Mouse (Mus musculus): ENCODE data around the gene Mctp1. TPM values are rescaled to one million over a fixed set of nuclear protein-coding genes. Genes with fewer than 3 reads are reported as not detected.
"Not testable (repeated sequence)": the region's sequence is repeated elsewhere in the genome, so short reads cannot be mapped to it uniquely, and the experiment has no call there.

Mctp1 gene
- polyA plus RNA-seq, 1 experiment from 2014 or later, result 3.9 TPM

- no peaks in the 10 kb centered on the region for H3K9me3 ChIP-seq (ENCODE audit: low read length)
- no peak overlapping the region for H3K9ac ChIP-seq (replicated peaks; ENCODE audit: low read depth)
- H3K27me3 ChIP-seq (replicated peaks; ENCODE audit: insufficient read depth, low read length), result no peaks in the 10 kb centered on the region
- TF ChIP-seq EP300 (IDR thresholded peaks at IDR 0.05), result no peak
- TF ChIP-seq CTCF (IDR thresholded peaks at IDR 0.05), result no peak
- H3K4me2 ChIP-seq (replicated peaks; ENCODE audit: low read depth, low read length), result no peak overlapping the region
- H3K27ac ChIP-seq (ENCODE audit: low read length), result no peak overlapping the region
- ATAC-seq, result no peak
- no peak for DNase-seq (ENCODE audit: low spot score)
- no peaks in the 10 kb centered on the region for H3K36me3 ChIP-seq (ENCODE audit: insufficient read depth, low read length)
- H3K4me3 ChIP-seq (ENCODE audit: low read depth, low read length), result no peak overlapping the region
- H3K4me1 ChIP-seq (ENCODE audit: insufficient read depth, low read depth, low read length), result no peaks in the 10 kb centered on the region
- 73% methylated on average over 1 of the region's 1 CpGs for WGBS
Observed at GRCm38 (mm10) chr13:76446059-76446458, 61.7 kb downstream of the Mctp1 start.

GRCm38 (mm10) chr13:76447528-76447927, 63.2 kb downstream of the Mctp1 start:
- whole genome bisulfite sequencing, result 76% methylated on average over 1 of the region's 1 CpGs
- Histone ChIP-seq H3K27me3 (replicated peaks; ENCODE audit: insufficient read depth, low read length) (no peaks in the 10 kb centered on the region), H3K36me3 (ENCODE audit: insufficient read depth, low read length) (no peaks in the 10 kb centered on the region), H3K4me3 (ENCODE audit: low read depth, low read length) (no peak overlapping the region), H3K27ac (ENCODE audit: low read length) (no peak overlapping the region), H3K9ac (replicated peaks; ENCODE audit: low read depth) (no peak overlapping the region), H3K9me3 (ENCODE audit: low read length) (no peaks in the 10 kb centered on the region), H3K4me2 (replicated peaks; ENCODE audit: low read depth, low read length) (no peak overlapping the region), H3K4me1 (ENCODE audit: insufficient read depth, low read depth, low read length) (no peaks in the 10 kb centered on the region)
- ATAC-seq (no peak), DNase-seq (ENCODE audit: low spot score) (no peak)
- TF ChIP-seq EP300 (IDR thresholded peaks at IDR 0.05), result no peak
- no peak for TF ChIP-seq CTCF (IDR thresholded peaks at IDR 0.05)

- WGBS, result 65% methylated on average over 3 of the region's 3 CpGs
- not testable (repeated sequence) for H3K4me3 ChIP-seq (ENCODE audit: low read depth, low read length); DNase-seq (ENCODE audit: low spot score); ATAC-seq; H3K9me3 ChIP-seq (ENCODE audit: low read length); H3K36me3 ChIP-seq (ENCODE audit: insufficient read depth, low read length); H3K27ac ChIP-seq (ENCODE audit: low read length); H3K27me3 ChIP-seq (replicated peaks; ENCODE audit: insufficient read depth, low read length); H3K4me1 ChIP-seq (ENCODE audit: insufficient read depth, low read depth, low read length); H3K9ac ChIP-seq (replicated peaks; ENCODE audit: low read depth); H3K4me2 ChIP-seq (replicated peaks; ENCODE audit: low read depth, low read length)
Observed at GRCm38 (mm10) chr13:76451526-76451925, 67.2 kb downstream of the Mctp1 start.

GRCm38 (mm10) chr13:76481601-76482000, 97.3 kb downstream of the Mctp1 start:
- no peak for ATAC-seq
- DNase-seq (ENCODE audit: low spot score), result no peak
- no peak for TF ChIP-seq EP300 (IDR thresholded peaks at IDR 0.05)
- no peak for TF ChIP-seq CTCF (IDR thresholded peaks at IDR 0.05)
- H3K4me3 ChIP-seq (ENCODE audit: low read depth, low read length), result no peak overlapping the region
- H3K4me2 ChIP-seq (replicated peaks; ENCODE audit: low read depth, low read length), result no peak overlapping the region
- no peaks in the 10 kb centered on the region for H3K4me1 ChIP-seq (ENCODE audit: insufficient read depth, low read depth, low read length)
- no peaks in the 10 kb centered on the region for H3K27me3 ChIP-seq (replicated peaks; ENCODE audit: insufficient read depth, low read length)
- H3K36me3 ChIP-seq (ENCODE audit: insufficient read depth, low read length), result no peaks in the 10 kb centered on the region
- no peaks in the 10 kb centered on the region for H3K9me3 ChIP-seq (ENCODE audit: low read length)
- H3K9ac ChIP-seq (replicated peaks; ENCODE audit: low read depth), result no peak overlapping the region
- no peak overlapping the region for H3K27ac ChIP-seq (ENCODE audit: low read length)

- no peak for DNase-seq (ENCODE audit: low spot score)
- ATAC-seq, result no peak
- no peaks in the 10 kb centered on the region for H3K9me3 ChIP-seq (ENCODE audit: low read length)
- no peak for TF ChIP-seq CTCF (IDR thresholded peaks at IDR 0.05)
- no peak for TF ChIP-seq EP300 (IDR thresholded peaks at IDR 0.05)
- no peaks in the 10 kb centered on the region for H3K4me1 ChIP-seq (ENCODE audit: insufficient read depth, low read depth, low read length)
- H3K27ac ChIP-seq (ENCODE audit: low read length), result no peak overlapping the region
- no peaks in the 10 kb centered on the region for H3K27me3 ChIP-seq (replicated peaks; ENCODE audit: insufficient read depth, low read length)
- H3K4me2 ChIP-seq (replicated peaks; ENCODE audit: low read depth, low read length), result no peak overlapping the region
- H3K4me3 ChIP-seq (ENCODE audit: low read depth, low read length), result no peak overlapping the region
- H3K36me3 ChIP-seq (ENCODE audit: insufficient read depth, low read length), result no peaks in the 10 kb centered on the region
- no peak overlapping the region for H3K9ac ChIP-seq (replicated peaks; ENCODE audit: low read depth)
- WGBS, result 84% methylated on average over 2 of the region's 2 CpGs
Observed at GRCm38 (mm10) chr13:76482998-76483397, 98.7 kb downstream of the Mctp1 start.

- H3K27ac ChIP-seq (ENCODE audit: low read length), result no peak overlapping the region
- H3K27me3 ChIP-seq (replicated peaks; ENCODE audit: insufficient read depth, low read length), result no peaks in the 10 kb centered on the region
- H3K4me1 ChIP-seq (ENCODE audit: insufficient read depth, low read depth, low read length), result no peaks in the 10 kb centered on the region
- ATAC-seq (peak; percentile 78), DNase-seq (ENCODE audit: low spot score) (peak; percentile 69)
- no peak overlapping the region for H3K4me2 ChIP-seq (replicated peaks; ENCODE audit: low read depth, low read length)
- no peak overlapping the region for H3K9ac ChIP-seq (replicated peaks; ENCODE audit: low read depth)
- TF ChIP-seq CTCF (IDR thresholded peaks at IDR 0.05) (no peak), EP300 (IDR thresholded peaks at IDR 0.05) (peak; percentile 58; the same call in 1 of the 2 replicates)
- no peak overlapping the region for H3K4me3 ChIP-seq (ENCODE audit: low read depth, low read length)
- no peaks in the 10 kb centered on the region for H3K36me3 ChIP-seq (ENCODE audit: insufficient read depth, low read length)
- 0% methylated on average over 2 of the region's 2 CpGs for WGBS
- no peaks in the 10 kb centered on the region for H3K9me3 ChIP-seq (ENCODE audit: low read length)
Observed at GRCm38 (mm10) chr13:76484086-76484709, 99.9 kb downstream of the Mctp1 start.

GRCm38 (mm10) chr13:76515896-76516295, 131.6 kb downstream of the Mctp1 start:
- Histone ChIP-seq H3K9me3 (ENCODE audit: low read length) (no peaks in the 10 kb centered on the region), H3K27me3 (replicated peaks; ENCODE audit: insufficient read depth, low read length) (no peaks in the 10 kb centered on the region), H3K4me1 (ENCODE audit: insufficient read depth, low read depth, low read length) (no peaks in the 10 kb centered on the region), H3K27ac (ENCODE audit: low read length) (no peak overlapping the region), H3K4me3 (ENCODE audit: low read depth, low read length) (no peak overlapping the region), H3K4me2 (replicated peaks; ENCODE audit: low read depth, low read length) (no peak overlapping the region), H3K36me3 (ENCODE audit: insufficient read depth, low read length) (no peaks in the 10 kb centered on the region), H3K9ac (replicated peaks; ENCODE audit: low read depth) (no peak overlapping the region)
- DNase-seq (ENCODE audit: low spot score) (no peak), ATAC-seq (no peak)
- TF ChIP-seq CTCF (IDR thresholded peaks at IDR 0.05) (no peak), EP300 (IDR thresholded peaks at IDR 0.05) (no peak)
- 76% methylated on average over 2 of the region's 2 CpGs for WGBS

Measured in lung, postnatal 0 days (tissue).